17 mouse cellular contexts compared by ENCODE assay signal in genomic region chr2:173784366-173784765, GRCm38 (mm10). TPM values are rescaled to one million over a fixed set of nuclear protein-coding genes. Genes with fewer than 3 reads are reported as not detected.
DNase-seq lines count a peak whose midpoint lies in the region; ATAC-seq lines count a peak whose summit lies in the region.
"Had no signal": no experiment of that assay in that cellular context is flagged by ENCODE, and none has a peak within 500 bp of the region (broad histone marks: within the 10 kb centered on the region; RNA-seq: fewer than 3 reads in every experiment).

No protein-coding gene starts in this region.

- H3K9ac ChIP-seq in liver, embryonic 13.5 days = no peak overlapping the region
- H3K9ac ChIP-seq in limb, embryonic 12.5 days (replicated peaks) = no peak overlapping the region
- H3K9ac ChIP-seq in forebrain, embryonic 12.5 days = no peak overlapping the region
- H3K9ac ChIP-seq: lung, embryonic 15.5 days had no signal

- no peak overlapping the region for H3K4me2 ChIP-seq in liver, embryonic 13.5 days
- no peak overlapping the region for H3K4me2 ChIP-seq in limb, embryonic 12.5 days
- no peak overlapping the region for H3K4me2 ChIP-seq in forebrain, embryonic 12.5 days
- H3K4me2 ChIP-seq: lung, embryonic 15.5 days; midbrain, embryonic 11.5 days had no signal

- no peak for DNase-seq in liver, embryonic 13.5 days
- no peak for DNase-seq in liver
- DNase-seq in MEL-GATA-1-ER (ENCODE audit: extremely low read depth, low read depth) = peak; percentile 11
- DNase-seq in right cerebral cortex, adult 18-20 months = no peak
- DNase-seq: cerebellum, adult 8-10 months; heart, postnatal 10 days; kidney, adult 8-10 months; right cerebral cortex, postnatal 4 days; thymus, postnatal 4 days had no signal

- no peaks in the 10 kb centered on the region for H3K9me3 ChIP-seq in liver, embryonic 13.5 days (replicated peaks)
- 0 out of 2 replicates have a peak, but pooled peaks cover 5% of the 10 kb centered on the region for H3K9me3 ChIP-seq in limb, embryonic 12.5 days
- no peaks in the 10 kb centered on the region for H3K9me3 ChIP-seq in forebrain, embryonic 12.5 days
- H3K9me3 ChIP-seq: lung, embryonic 15.5 days had no signal

- no peak overlapping the region for H3K4me3 ChIP-seq in liver, embryonic 13.5 days (replicated peaks)
- H3K4me3 ChIP-seq in limb, embryonic 12.5 days (replicated peaks) = no peak overlapping the region
- H3K4me3 ChIP-seq in forebrain, embryonic 12.5 days (replicated peaks) = no peak overlapping the region
- H3K4me3 ChIP-seq: erythroblast, embryonic 14.5 days; layer of hippocampus, adult 2 months; lung, embryonic 15.5 days had no signal

- H3K27ac ChIP-seq in liver, embryonic 13.5 days = no peak overlapping the region
- peak overlapping the region; percentile 29; the same call in 1 of the 2 replicates for H3K27ac ChIP-seq in limb, embryonic 12.5 days
- H3K27ac ChIP-seq in forebrain, embryonic 12.5 days = no peak overlapping the region
- H3K27ac ChIP-seq: layer of hippocampus, adult 2 months; lung, embryonic 15.5 days; stomach, postnatal 0 days had no signal

- no peaks in the 10 kb centered on the region; the same call in 1 of the 2 replicates for H3K4me1 ChIP-seq in liver, embryonic 13.5 days (replicated peaks)
- H3K4me1 ChIP-seq in limb, embryonic 12.5 days (replicated peaks) = peaks cover 22% of the 10 kb centered on the region
- H3K4me1 ChIP-seq in forebrain, embryonic 12.5 days = peaks cover 11% of the 10 kb centered on the region

- ATAC-seq in liver, embryonic 13.5 days (ENCODE audit: low read depth) = 0 out of 2 replicates have a peak, but pooled peaks have one; percentile 43
- no peak for ATAC-seq in limb, embryonic 12.5 days (ENCODE audit: insufficient number of reproducible peaks, insufficient read depth, low FRiP score, low TSS enrichment, low read depth)
- ATAC-seq in neutrophil, adult 5-6 weeks (ENCODE audit: extremely low read depth, insufficient number of reproducible peaks, low FRiP score, poor library complexity, severe bottlenecking) = peak; percentile 78
- no peak for ATAC-seq in forebrain, embryonic 12.5 days (ENCODE audit: low FRiP score)

- 29% methylated on average over 3 of the region's 3 CpGs for WGBS in liver, embryonic 13.5 days (ENCODE audit: insufficient replicate concordance)
- WGBS in limb, embryonic 12.5 days = 47% methylated on average over 3 of the region's 3 CpGs
- 81% methylated on average over 3 of the region's 3 CpGs for WGBS in forebrain, embryonic 12.5 days

- H3K36me3 ChIP-seq in liver, embryonic 13.5 days = peaks cover 24% of the 10 kb centered on the region
- peaks cover 34% of the 10 kb centered on the region for H3K36me3 ChIP-seq in limb, embryonic 12.5 days
- H3K36me3 ChIP-seq in forebrain, embryonic 12.5 days (replicated peaks) = peaks cover 29% of the 10 kb centered on the region

- no peaks in the 10 kb centered on the region for H3K27me3 ChIP-seq in liver, embryonic 13.5 days
- no peaks in the 10 kb centered on the region for H3K27me3 ChIP-seq in limb, embryonic 12.5 days
- H3K27me3 ChIP-seq in forebrain, embryonic 12.5 days = no peaks in the 10 kb centered on the region
- H3K27me3 ChIP-seq: lung, embryonic 15.5 days had no signal

RNA-seq across cellular contexts. Expression of gene Vapb, which starts 47.1 kb away (rescaled TPM):
- 5.7 and 6.5 TPM in 2 replicates for polyA plus RNA-seq in liver, embryonic 13.5 days (2015; fragmentation: Nextera tagmentation; extraction: Ambion mirVana)
- 11.0 and 14.8 TPM in 2 replicates for polyA plus RNA-seq in limb, embryonic 12.5 days (2016; fragmentation: Nextera tagmentation; extraction: Ambion mirVana)
- 65.1 and 68.0 TPM in 2 replicates for total RNA-seq in neutrophil, adult 5-6 weeks (2017)
- polyA plus RNA-seq in forebrain, embryonic 12.5 days (2016; fragmentation: Nextera tagmentation; extraction: Ambion mirVana) = 11.0 and 13.8 TPM in 2 replicates

Comparison
In these comparisons a context has a peak if more than half of its experiments do, and no peak if none do; other contexts are left out.
1. ATAC-seq: peak in liver, embryonic 13.5 days (single experiment) and neutrophil, adult 5-6 weeks (single experiment); none in limb, embryonic 12.5 days (single experiment) and forebrain, embryonic 12.5 days (single experiment).